Mouse (Mus musculus) small intestine, adult 2 months (tissue): ENCODE results near the gene Rnf123. TPM values are rescaled to one million over a fixed set of nuclear protein-coding genes. Genes with fewer than 3 reads are reported as not detected.

Source experiments
- H3K27ac ChIP-seq: fragments of 200-500 bp; 2 replicates; pipeline ENCODE4 v1.5.1; 2012; ENCODE audit warnings: low read depth, low read length, control low read depth, inconsistent platforms; ENCODE audit not compliant: insufficient read depth
- H3K27me3 ChIP-seq: fragments of 200-500 bp; 2 replicates; pipeline ENCODE4 v1.6.1; 2012; ENCODE audit warnings: mild to moderate bottlenecking, moderate library complexity, low read length, inconsistent platforms; ENCODE audit not compliant: control insufficient read depth, insufficient read depth
- H3K36me3 ChIP-seq: fragments of 200-500 bp; 2 replicates; pipeline ENCODE4 v1.6.1; 2012; ENCODE audit warnings: mild to moderate bottlenecking, low read length, control low read depth, inconsistent platforms; ENCODE audit not compliant: control insufficient read depth, insufficient read depth
- H3K4me1 ChIP-seq: fragments of 200-500 bp; 2 replicates; pipeline ENCODE4 v1.6.1; 2012; ENCODE audit warnings: low read length, inconsistent platforms, mixed read lengths; ENCODE audit not compliant: control insufficient read depth, insufficient read depth, insufficient read length
- H3K4me3 ChIP-seq: fragments of 200-500 bp; 2 replicates; pipeline ENCODE4 v1.5.1; 2012; ENCODE audit warnings: low read depth, mild to moderate bottlenecking, control low read depth, inconsistent platforms, low read length, moderate library complexity
- CTCF ChIP-seq: fragments of 200-500 bp; IDR thresholded peaks from 2 replicates; pipeline ENCODE4 v1.5.1; 2012; ENCODE audit warnings: low read depth, mild to moderate bottlenecking, control low read depth, inconsistent platforms, low read length, moderate library complexity, mixed read lengths; ENCODE audit not compliant: insufficient replicate concordance, insufficient read length; ENCODE audit errors: extremely low read depth
- POLR2A ChIP-seq: fragments of 200-500 bp; IDR thresholded peaks from 2 replicates; pipeline ENCODE4 v1.6.1; 2012; ENCODE audit warnings: low read depth, mild to moderate bottlenecking, control low read depth, inconsistent platforms, low read length, moderate library complexity
- WGBS: fragments of 180-500 bp; shearing (Covaris S2); methylation state at CpG from one replicate; pipeline ENCODE4 v1.1.7; 2018; 5-methylcytosine and 5-hydroxymethylcytosine counted together
- polyA plus RNA-seq: library from polyadenylated mRNA; depleted of rRNA; stranded (reverse); fragments of >200 nt; gene quantifications from 2 replicates; pipeline ENCODE4 v1.2.3, GENCODE M21; 2012; rRNA removed

The Rnf123 gene
- polyA plus RNA-seq, 1 experiment: 86.7 TPM

DNA sequence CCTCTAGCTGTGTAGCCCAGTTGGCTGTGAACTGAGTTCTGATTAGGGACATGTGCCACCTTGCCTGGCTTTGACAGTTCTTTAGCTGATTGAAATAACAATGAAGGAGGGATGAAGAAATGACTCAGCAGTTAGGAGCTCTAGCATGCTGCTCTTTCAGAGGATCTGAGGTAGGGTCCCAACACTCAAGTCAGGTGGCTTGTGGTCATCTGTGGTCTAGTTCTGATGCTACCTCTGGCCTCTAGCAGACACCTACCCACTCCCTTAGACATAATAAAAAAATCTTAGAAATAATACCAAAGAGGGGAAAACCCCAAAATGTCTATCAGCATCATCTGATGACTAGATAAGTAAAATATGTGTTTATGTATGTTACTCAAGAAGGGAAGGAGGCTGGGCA, 72.8 kb downstream of the Rnf123 start:
- Histone ChIP-seq H3K4me1 (no peaks in the 10 kb centered on the region), H3K36me3 (peaks cover 11% of the 10 kb centered on the region; the same call in 1 of the 2 replicates), H3K27ac (no peak overlapping the region), H3K4me3 (no peak overlapping the region), H3K27me3 (no peaks in the 10 kb centered on the region)
- TF ChIP-seq POLR2A: no peak
- TF ChIP-seq CTCF: no peak

- Histone ChIP-seq H3K4me1 (peaks cover 3% of the 10 kb centered on the region; the same call in 1 of the 2 replicates), H3K27me3 (no peaks in the 10 kb centered on the region), H3K36me3 (peaks cover 6% of the 10 kb centered on the region; the same call in 1 of the 2 replicates), H3K27ac (no peak overlapping the region), H3K4me3 (no peak overlapping the region)
- 80% methylated on average over 5 of the region's 5 CpGs for WGBS
- TF ChIP-seq POLR2A: no peak
- TF ChIP-seq CTCF: no peak
Measured at GRCm38 (mm10) chr9:108008041-108008440, 75.1 kb downstream of the Rnf123 start.

- Histone ChIP-seq H3K27me3 (no peaks in the 10 kb centered on the region), H3K4me1 (peaks cover 3% of the 10 kb centered on the region; the same call in 1 of the 2 replicates), H3K4me3 (peak overlapping the region; percentile 92), H3K36me3 (no peaks in the 10 kb centered on the region), H3K27ac (no peak overlapping the region)
- WGBS: 27% methylated on average over 8 of the region's 8 CpGs
- TF ChIP-seq CTCF: no peak
- TF ChIP-seq POLR2A: no peak
Measured at GRCm38 (mm10) chr9:108003531-108003890, 79.6 kb downstream of the Rnf123 start.

DNA sequence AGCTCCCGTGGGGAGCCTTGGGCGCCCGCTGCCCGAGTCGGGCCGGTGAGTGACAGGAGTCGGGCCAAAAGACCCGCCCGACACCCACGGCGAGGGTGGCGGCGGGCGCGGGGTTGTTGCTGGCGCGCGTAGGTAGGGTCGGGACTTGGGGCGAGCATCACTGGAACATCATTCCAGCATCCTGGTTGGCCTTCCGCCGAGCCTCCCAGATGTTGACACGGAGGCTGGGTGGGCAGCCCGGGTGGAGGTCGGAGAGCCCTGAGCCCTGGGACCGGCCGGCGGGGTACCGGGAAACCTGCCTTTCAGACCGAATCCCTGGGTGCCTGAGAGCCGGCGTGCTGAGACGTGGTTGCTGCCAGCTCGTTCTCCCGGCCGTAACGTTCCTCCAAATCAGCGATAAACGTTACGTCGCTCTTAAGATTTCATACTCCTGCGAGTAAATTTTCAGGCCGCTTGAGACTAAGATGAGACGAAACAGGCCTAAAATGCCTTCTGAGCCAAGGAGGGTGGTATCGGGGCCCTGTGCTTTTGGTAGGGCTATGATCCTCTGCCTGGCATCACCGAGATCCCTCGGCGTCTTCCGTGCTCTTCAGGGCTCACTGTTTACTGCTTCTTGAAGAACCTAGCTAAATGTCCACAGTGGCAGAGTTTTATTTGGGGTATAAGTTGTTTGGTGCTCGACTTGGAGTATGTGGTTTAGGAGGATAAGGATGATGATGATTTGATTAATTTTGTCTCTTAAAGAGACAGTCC, 80.2 kb downstream of the Rnf123 start:
- H3K27me3 ChIP-seq: no peaks in the 10 kb centered on the region
- TF ChIP-seq POLR2A: no peak; the same call in 1 of the 2 replicates
- no peak for TF ChIP-seq CTCF
- H3K4me1 ChIP-seq: peaks cover 3% of the 10 kb centered on the region; the same call in 1 of the 2 replicates
- WGBS: under 1% methylated on average over 50 of the region's 50 CpGs
- no peaks in the 10 kb centered on the region for H3K36me3 ChIP-seq
- H3K4me3 ChIP-seq: peak overlapping the region; percentile 92
- peak overlapping the region; percentile 82 for H3K27ac ChIP-seq

- H3K4me1 ChIP-seq: peaks cover 3% of the 10 kb centered on the region; the same call in 1 of the 2 replicates
- under 1% methylated on average over 51 of the region's 51 CpGs for WGBS
- H3K27ac ChIP-seq: peak within 1 kb of the TSS; percentile 82
- TF ChIP-seq POLR2A (peak; percentile 66), CTCF (no peak)
- no peaks in the 10 kb centered on the region for H3K36me3 ChIP-seq
- H3K4me3 ChIP-seq: peak within 1 kb of the TSS; percentile 92
- no peaks in the 10 kb centered on the region for H3K27me3 ChIP-seq
Measured at GRCm38 (mm10) chr9:108001922-108002770, 81.0 kb downstream of the Rnf123 start, which contains the start of gene Ip6k1. TSS of gene Ip6k1 (plus strand) at chr9:108002501.

Other genes starting within 250 kb of the Rnf123 start
- 4.2 and 16.4 TPM in 2 replicates for gene Rbm6, start 210.1 kb downstream of the Rnf123 start, polyA plus RNA-seq
- gene Mon1a, start 195.2 kb downstream of the Rnf123 start, polyA plus RNA-seq: 59.0 and 147 TPM in 2 replicates
- gene Mst1r, start 176.5 kb downstream of the Rnf123 start, polyA plus RNA-seq: 46.4 and 94.7 TPM in 2 replicates
- gene Actl11, start 154.9 kb downstream of the Rnf123 start, polyA plus RNA-seq: not detected in 2 replicates
- gene Camkv, start 147.7 kb downstream of the Rnf123 start, polyA plus RNA-seq: 0.35 TPM in 1 of 2 replicates, not detected in the other
- 0.74 and 1.5 TPM in 2 replicates for gene Traip, start 133.2 kb downstream of the Rnf123 start, polyA plus RNA-seq
- gene Uba7, start 107.8 kb downstream of the Rnf123 start, polyA plus RNA-seq: 67.0 and 131 TPM in 2 replicates
- not detected in 2 replicates for gene Gm20661, start 100.3 kb downstream of the Rnf123 start, polyA plus RNA-seq
- gene Inka1, start 97.5 kb downstream of the Rnf123 start, polyA plus RNA-seq: 3.1 and 6.0 TPM in 2 replicates
- 1.3 and 2.3 TPM in 2 replicates for gene Cdhr4, start 90.8 kb downstream of the Rnf123 start, polyA plus RNA-seq
- gene Gm20662, start 87.0 kb downstream of the Rnf123 start, polyA plus RNA-seq: 0.46 TPM in 1 of 2 replicates, not detected in the other
- 70.7 and 160 TPM in 2 replicates for gene Ip6k1, start 80.8 kb downstream of the Rnf123 start, polyA plus RNA-seq
- 34.5 and 56.7 TPM in 2 replicates for gene Gmppb, start 34.1 kb downstream of the Rnf123 start, polyA plus RNA-seq
- 6.1 and 12.0 TPM in 2 replicates for gene Amigo3, start 30.2 kb downstream of the Rnf123 start, polyA plus RNA-seq
- 0.18 and 0.35 TPM in 2 replicates for gene Mst1, start 2.9 kb downstream of the Rnf123 start, polyA plus RNA-seq
- gene Apeh, start 11.3 kb upstream of the Rnf123 start, polyA plus RNA-seq: 127 and 189 TPM in 2 replicates
- 0.94 and 1.4 TPM in 2 replicates for gene Bsn, start 107.0 kb upstream of the Rnf123 start, polyA plus RNA-seq
- gene Dag1, start 180.6 kb upstream of the Rnf123 start, polyA plus RNA-seq: 31.2 and 52.1 TPM in 2 replicates
- 2.9 and 3.9 TPM in 2 replicates for gene Nicn1, start 207.1 kb upstream of the Rnf123 start, polyA plus RNA-seq
- gene Amt, start 213.5 kb upstream of the Rnf123 start, polyA plus RNA-seq: 1.4 and 1.9 TPM in 2 replicates
- gene Rhoa, start 222.8 kb upstream of the Rnf123 start, polyA plus RNA-seq: 30.5 and 70.2 TPM in 2 replicates
- gene Tcta, start 222.8 kb upstream of the Rnf123 start, polyA plus RNA-seq: 19.0 and 36.7 TPM in 2 replicates